Mouse (Mus musculus) G1E (cell line): ENCODE measurements around the gene Zfp292. TPM values are rescaled to one million over a fixed set of nuclear protein-coding genes. Genes with fewer than 3 reads are reported as not detected.

Experiments
- ATAC-seq: 2 replicates; pipeline ENCODE4 v1.8.0; 2016; ENCODE audit warnings: mild to moderate bottlenecking; ENCODE audit not compliant: insufficient number of reproducible peaks, poor library complexity, low FRiP score, severe bottlenecking; ENCODE audit errors: extremely low read depth
- DNase-seq: peaks from one replicate; pipeline ENCODE4 v3.0.0; 2012; ENCODE audit warnings: low spot score
- H3K27me3 ChIP-seq: 2 replicates; pipeline ENCODE4 v1.6.1; 2012; ENCODE audit warnings: mild to moderate bottlenecking, low read length, inconsistent platforms; ENCODE audit not compliant: insufficient read depth
- H3K36me3 ChIP-seq: replicated peaks from 2 replicates; pipeline ENCODE3; 2012; ENCODE audit warnings: mild to moderate bottlenecking, inconsistent platforms
- H3K4me1 ChIP-seq: 2 replicates; pipeline ENCODE4 v1.6.1; 2012; ENCODE audit warnings: low read depth, low read length, inconsistent platforms, mixed read lengths; ENCODE audit not compliant: insufficient read depth
- H3K4me3 ChIP-seq: 2 replicates; pipeline ENCODE4 v1.5.1; 2012; ENCODE audit warnings: low read depth, mild to moderate bottlenecking, inconsistent platforms, low read length, moderate library complexity, mixed read lengths
- H3K9me3 ChIP-seq: replicated peaks from 2 replicates; pipeline ENCODE4 v1.6.1; 2012; ENCODE audit warnings: inconsistent platforms
- CTCF ChIP-seq: IDR thresholded peaks from 2 replicates; pipeline ENCODE4 v1.5.1; 2012; ENCODE audit warnings: low read depth, low read length, inconsistent platforms, mixed read lengths
- GATA1 ChIP-seq: IDR thresholded peaks from 2 replicates; pipeline ENCODE4 v1.6.1; 2012; ENCODE audit warnings: borderline replicate concordance, low read length, inconsistent platforms, mixed read lengths
- GATA2 ChIP-seq: IDR thresholded peaks from 2 replicates; pipeline ENCODE4 v1.6.1; 2012; ENCODE audit warnings: low read depth, low read length, inconsistent platforms, borderline replicate concordance
- POLR2AphosphoS5 ChIP-seq: IDR thresholded peaks from 2 replicates; pipeline ENCODE4 v1.6.1; 2012; ENCODE audit warnings: low read depth, low read length, inconsistent platforms; ENCODE audit not compliant: insufficient replicate concordance
- TAL1 ChIP-seq: conservative IDR thresholded peaks from 2 replicates; pipeline ENCODE4 v1.6.1; 2012; ENCODE audit warnings: low read depth, low read length, inconsistent platforms, mixed read lengths
- polyA plus RNA-seq: library from polyadenylated mRNA; stranded (reverse); fragments of >175 nt; gene quantifications from 2 replicates; pipeline ENCODE4 v1.2.3, GENCODE M21; 2012
- total RNA-seq, 2 experiments: library from RNA; stranded (forward) in 1 of 2; stranded (reverse) in 1 of 2; fragments of 200-1000 nt in 1 of 2; fragments of >200 nt in 1 of 2; fragmentation: Nextera tagmentation in 1 of 2; gene quantifications; 2 replicates each; pipeline ENCODE4 v1.2.3; 2014 to 2017

Gene Zfp292
- total and polyA plus RNA-seq, 3 experiments, result 1.8 to 102 (median 77.5) TPM

GRCm38 (mm10) chr4:34885631-34886351, 3.0 kb upstream of the Zfp292 start:
- no peaks in the 10 kb centered on the region for H3K9me3 ChIP-seq
- peak overlapping the region; percentile 84; the same call in 1 of the 2 replicates for H3K4me3 ChIP-seq
- H3K27me3 ChIP-seq, result no peaks in the 10 kb centered on the region
- H3K4me1 ChIP-seq, result peaks cover 64% of the 10 kb centered on the region
- DNase-seq, result peak; percentile 10
- ATAC-seq, result no peak
- TF ChIP-seq POLR2AphosphoS5 (no peak), GATA2 (no peak), GATA1 (no peak), CTCF (no peak), TAL1 (no peak)
- H3K36me3 ChIP-seq, result peaks cover 5% of the 10 kb centered on the region

DNA sequence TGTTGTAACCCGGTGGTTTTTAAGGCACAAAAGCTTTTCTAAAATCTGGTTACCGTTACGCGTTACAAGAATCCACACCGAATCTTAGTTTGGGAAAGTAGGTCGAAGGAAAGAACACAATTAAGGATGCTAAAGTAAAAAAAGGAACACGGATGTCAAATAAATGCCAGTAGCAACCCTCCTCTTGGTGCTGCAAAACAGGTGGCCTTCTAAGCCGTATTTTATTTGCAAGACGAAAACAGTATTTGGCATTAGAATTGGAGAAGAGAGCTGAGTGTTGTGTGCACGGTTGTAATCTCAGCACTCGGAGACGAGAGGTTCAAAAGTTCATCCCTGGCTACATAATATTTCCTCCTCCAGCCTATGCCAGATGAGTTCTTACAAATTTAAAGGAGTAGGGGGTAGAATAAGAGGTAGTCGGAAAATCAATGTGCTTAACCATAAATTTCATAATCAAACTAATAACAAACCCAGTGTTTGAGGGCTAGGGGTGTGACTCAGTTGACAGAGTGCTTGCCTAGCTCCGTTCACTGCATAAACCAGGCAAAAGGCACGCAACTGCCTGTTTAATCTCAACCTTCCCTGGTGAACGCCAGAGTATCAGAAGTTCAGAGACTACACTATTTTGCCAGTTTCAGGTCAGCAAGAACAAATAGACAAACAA, 738 bp upstream of the Zfp292 start:
- Histone ChIP-seq H3K36me3 (peaks cover 19% of the 10 kb centered on the region), H3K4me3 (peak overlapping the region; percentile 94), H3K4me1 (peaks cover 55% of the 10 kb centered on the region), H3K9me3 (no peaks in the 10 kb centered on the region), H3K27me3 (no peaks in the 10 kb centered on the region)
- TF ChIP-seq GATA1, result no peak
- no peak for TF ChIP-seq GATA2
- TF ChIP-seq CTCF, result no peak
- TF ChIP-seq TAL1, result no peak
- TF ChIP-seq POLR2AphosphoS5, result no peak
- DNase-seq (no peak), ATAC-seq (no peak)

GRCm38 (mm10) chr4:34882291-34882769, 430 bp downstream of the Zfp292 start:
- Histone ChIP-seq H3K36me3 (peaks cover 28% of the 10 kb centered on the region), H3K27me3 (no peaks in the 10 kb centered on the region), H3K9me3 (no peaks in the 10 kb centered on the region), H3K4me3 (peak overlapping the region; percentile 94), H3K4me1 (peaks cover 53% of the 10 kb centered on the region)
- no peak for TF ChIP-seq POLR2AphosphoS5
- no peak for TF ChIP-seq CTCF
- TF ChIP-seq GATA2, result no peak
- no peak for TF ChIP-seq TAL1
- no peak for TF ChIP-seq GATA1
- no peak for ATAC-seq
- DNase-seq, result peak; percentile 31

- peaks cover 55% of the 10 kb centered on the region for H3K4me1 ChIP-seq
Measured at GRCm38 (mm10) chr4:34881851-34882250, 909 bp downstream of the Zfp292 start.

GRCm38 (mm10) chr4:34880921-34881650, 1.7 kb downstream of the Zfp292 start:
- peak overlapping the region; percentile 94; the same call in 1 of the 2 replicates for H3K4me3 ChIP-seq
- no peak for DNase-seq
- no peaks in the 10 kb centered on the region for H3K27me3 ChIP-seq
- peaks cover 59% of the 10 kb centered on the region for H3K4me1 ChIP-seq
- no peak for ATAC-seq
- TF ChIP-seq GATA2 (no peak), POLR2AphosphoS5 (no peak), TAL1 (no peak), GATA1 (no peak), CTCF (no peak)
- H3K9me3 ChIP-seq, result no peaks in the 10 kb centered on the region
- peaks cover 38% of the 10 kb centered on the region for H3K36me3 ChIP-seq

More at GRCm38 (mm10) chr4:34881851-34882250, 909 bp downstream of the Zfp292 start:
- no peak for DNase-seq
- no peak for TF ChIP-seq POLR2AphosphoS5
- TF ChIP-seq GATA2, result no peak
- no peak for TF ChIP-seq CTCF
- no peak for TF ChIP-seq TAL1
- no peak for TF ChIP-seq GATA1
- ATAC-seq, result no peak
- H3K27me3 ChIP-seq, result no peaks in the 10 kb centered on the region
- H3K4me3 ChIP-seq, result peak overlapping the region; percentile 94
- H3K36me3 ChIP-seq, result peaks cover 31% of the 10 kb centered on the region
- no peaks in the 10 kb centered on the region for H3K9me3 ChIP-seq

DNA sequence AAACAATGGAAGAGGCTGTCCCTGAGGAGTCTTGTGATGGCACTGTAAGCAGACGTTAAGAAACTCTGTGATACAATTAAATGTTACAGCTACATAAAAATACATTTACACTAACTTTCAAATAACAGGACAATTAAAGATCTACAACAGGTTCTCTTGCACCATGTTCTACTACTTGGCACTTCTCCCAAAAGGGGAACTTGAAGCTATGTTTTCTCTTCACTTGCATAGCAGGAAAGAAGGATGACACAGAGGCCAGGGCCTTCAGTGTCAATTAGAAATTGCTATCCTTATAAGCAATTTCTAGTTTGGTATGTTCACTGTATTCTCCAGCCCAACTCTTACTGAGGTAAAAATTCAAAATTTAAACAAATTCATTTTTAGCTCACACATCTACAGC, 8.5 kb downstream of the Zfp292 start:
- Histone ChIP-seq H3K4me1 (peaks cover 55% of the 10 kb centered on the region), H3K4me3 (no peak overlapping the region), H3K9me3 (no peaks in the 10 kb centered on the region), H3K27me3 (no peaks in the 10 kb centered on the region), H3K36me3 (peaks cover 54% of the 10 kb centered on the region)
- DNase-seq (no peak), ATAC-seq (no peak)
- TF ChIP-seq POLR2AphosphoS5 (no peak), TAL1 (no peak), CTCF (no peak), GATA2 (no peak)
